Mouse (Mus musculus) liver, embryonic 11.5 days (tissue): ENCODE measurements around the gene Zfp36l2. TPM values are rescaled to one million over a fixed set of nuclear protein-coding genes. Genes with fewer than 3 reads are reported as not detected.

Experiments
- ATAC-seq: fragments of 200-750 bp; cut with Nextera tagmentation; replicated peaks from 2 replicates; pipeline ENCODE4 v1.8.0; 2017; ENCODE audit warnings: moderate number of reproducible peaks, mild to moderate bottlenecking, moderate TSS enrichment, moderate library complexity; ENCODE audit not compliant: low FRiP score
- DNase-seq: peaks from one replicate; pipeline ENCODE4 v3.0.0-alpha.2; 2017; ENCODE audit warnings: low spot score
- H3K27ac ChIP-seq: fragments of 300-500 bp; sonication (generic); 2 replicates; pipeline ENCODE4 v1.5.1; 2014; ENCODE audit warnings: mild to moderate bottlenecking, low read depth, low read length, control low read depth
- H3K27me3 ChIP-seq: fragments of 300-500 bp; sonication (generic); replicated peaks from 2 replicates; pipeline ENCODE4 v1.6.1; 2014; ENCODE audit warnings: low read length, mixed read lengths; ENCODE audit not compliant: control insufficient read depth, insufficient read depth
- H3K36me3 ChIP-seq: fragments of 300-500 bp; sonication (generic); 2 replicates; pipeline ENCODE4 v1.6.1; 2014; ENCODE audit warnings: mild to moderate bottlenecking, low read length, moderate library complexity, mixed read lengths; ENCODE audit not compliant: control insufficient read depth, insufficient read depth
- H3K4me1 ChIP-seq: fragments of 300-500 bp; sonication (generic); replicated peaks from 2 replicates; pipeline ENCODE4 v1.6.1; 2014; ENCODE audit warnings: low read length, mixed read lengths; ENCODE audit not compliant: control insufficient read depth, insufficient read depth
- H3K4me2 ChIP-seq: fragments of 300-500 bp; sonication (generic); 2 replicates; pipeline ENCODE4 v1.6.1; 2014; ENCODE audit warnings: mild to moderate bottlenecking, control low read depth, moderate library complexity
- H3K4me3 ChIP-seq: fragments of 300-500 bp; sonication (generic); 2 replicates; pipeline ENCODE4 v1.5.1; 2014; ENCODE audit warnings: low read depth, low read length, control low read depth
- H3K9ac ChIP-seq: fragments of 300-500 bp; sonication (generic); 2 replicates; pipeline ENCODE4 v1.6.1; 2014; ENCODE audit warnings: low read depth, low read length, control low read depth
- H3K9me3 ChIP-seq: fragments of 300-500 bp; sonication (generic); 2 replicates; pipeline ENCODE4 v1.6.1; 2016; ENCODE audit warnings: low read length, inconsistent platforms, mixed read lengths; ENCODE audit not compliant: control insufficient read depth
- WGBS: fragments of 180-500 bp; shearing (Covaris S2); extraction: QIAGEN DNeasy Blood & Tissue Kit; methylation state at CpG from one replicate; pipeline ENCODE4 v1.1.7; 2014; 5-methylcytosine and 5-hydroxymethylcytosine counted together
- polyA plus RNA-seq: library from polyadenylated mRNA; unstranded; fragments of >200 nt; fragmentation: Nextera tagmentation; extraction: Ambion mirVana; gene quantifications from 2 replicates; pipeline ENCODE4 v1.2.1, GENCODE M21; 2014

The Zfp36l2 gene
- polyA plus RNA-seq, 1 experiment from 2014 or later: 24.7 TPM

GRCm38 (mm10) chr17:84175196-84175595 lies 12.6 kb downstream of the Zfp36l2 start:
- no peaks in the 10 kb centered on the region for H3K9me3 ChIP-seq
- ATAC-seq: no peak

GRCm38 (mm10) chr17:84167377-84167776 lies 20.4 kb downstream of the Zfp36l2 start:
- Histone ChIP-seq H3K36me3 (no peaks in the 10 kb centered on the region), H3K4me2 (no peak overlapping the region), H3K4me3 (no peak overlapping the region), H3K27ac (no peak overlapping the region), H3K9ac (no peak overlapping the region), H3K27me3 (no peaks in the 10 kb centered on the region), H3K4me1 (peaks cover 4% of the 10 kb centered on the region; the same call in 1 of the 2 replicates), H3K9me3 (no peaks in the 10 kb centered on the region)
- 86% methylated on average over 4 of the region's 4 CpGs for WGBS
- ATAC-seq (0 out of 2 replicates have a peak, but pooled peaks have one; percentile 26), DNase-seq (peak; percentile 29)

More at GRCm38 (mm10) chr17:84175196-84175595, 12.6 kb downstream of the Zfp36l2 start:
- no peak overlapping the region for H3K27ac ChIP-seq
- H3K4me2 ChIP-seq: no peak overlapping the region
- 97% methylated on average over 17 of the region's 17 CpGs for WGBS
- H3K4me1 ChIP-seq: peaks cover 13% of the 10 kb centered on the region; the same call in 1 of the 2 replicates
- no peak overlapping the region for H3K4me3 ChIP-seq
- no peaks in the 10 kb centered on the region for H3K36me3 ChIP-seq
- no peak for DNase-seq
- no peak overlapping the region for H3K9ac ChIP-seq
- no peaks in the 10 kb centered on the region for H3K27me3 ChIP-seq

- no peak overlapping the region for H3K4me3 ChIP-seq
- WGBS: 79% methylated on average over 9 of the region's 9 CpGs
- ATAC-seq: no peak
Measured at GRCm38 (mm10) chr17:84166135-84166860, 21.4 kb downstream of the Zfp36l2 start.

GRCm38 (mm10) chr17:84165735-84166134 lies 22.0 kb downstream of the Zfp36l2 start:
- Histone ChIP-seq H3K27ac (no peak overlapping the region; the same call in 1 of the 2 replicates), H3K36me3 (no peaks in the 10 kb centered on the region), H3K4me1 (peaks cover 18% of the 10 kb centered on the region), H3K9ac (no peak overlapping the region), H3K9me3 (no peaks in the 10 kb centered on the region), H3K4me3 (no peak overlapping the region), H3K4me2 (no peak overlapping the region), H3K27me3 (no peaks in the 10 kb centered on the region)
- WGBS: 84% methylated on average over 3 of the region's 3 CpGs
- no peak for ATAC-seq
- DNase-seq: no peak

More at GRCm38 (mm10) chr17:84166135-84166860, 21.4 kb downstream of the Zfp36l2 start:
- H3K27me3 ChIP-seq: no peaks in the 10 kb centered on the region
- peak; percentile 26 for DNase-seq
- H3K27ac ChIP-seq: no peak overlapping the region
- no peaks in the 10 kb centered on the region for H3K36me3 ChIP-seq
- H3K9me3 ChIP-seq: no peaks in the 10 kb centered on the region
- peaks cover 13% of the 10 kb centered on the region for H3K4me1 ChIP-seq
- no peak overlapping the region for H3K9ac ChIP-seq
- H3K4me2 ChIP-seq: no peak overlapping the region

GRCm38 (mm10) chr17:84164146-84164545 lies 23.6 kb downstream of the Zfp36l2 start:
- Histone ChIP-seq H3K4me3 (no peak overlapping the region), H3K9ac (no peak overlapping the region), H3K4me2 (no peak overlapping the region), H3K9me3 (no peaks in the 10 kb centered on the region), H3K27me3 (no peaks in the 10 kb centered on the region), H3K4me1 (peaks cover 21% of the 10 kb centered on the region), H3K27ac (no peak overlapping the region), H3K36me3 (no peaks in the 10 kb centered on the region)
- WGBS: 80% methylated on average over 8 of the region's 8 CpGs
- ATAC-seq: no peak
- no peak for DNase-seq

- Histone ChIP-seq H3K4me3 (no peak overlapping the region), H3K36me3 (no peaks in the 10 kb centered on the region), H3K9me3 (no peaks in the 10 kb centered on the region), H3K4me1 (peaks cover 23% of the 10 kb centered on the region), H3K27me3 (no peaks in the 10 kb centered on the region), H3K9ac (no peak overlapping the region), H3K4me2 (no peak overlapping the region), H3K27ac (no peak overlapping the region)
- 72% methylated on average over 12 of the region's 12 CpGs for WGBS
- DNase-seq: peak; percentile 25
- ATAC-seq: no peak
Measured at GRCm38 (mm10) chr17:84163066-84163785, 24.5 kb downstream of the Zfp36l2 start.

GRCm38 (mm10) chr17:84162211-84162760 lies 25.5 kb downstream of the Zfp36l2 start:
- H3K9ac ChIP-seq: no peak overlapping the region
- no peaks in the 10 kb centered on the region for H3K27me3 ChIP-seq
- H3K36me3 ChIP-seq: no peaks in the 10 kb centered on the region
- DNase-seq: peak; percentile 31
- 85% methylated on average over 8 of the region's 8 CpGs for WGBS
- H3K9me3 ChIP-seq: no peaks in the 10 kb centered on the region
- no peak overlapping the region for H3K4me2 ChIP-seq
- no peak overlapping the region for H3K4me3 ChIP-seq
- no peak for ATAC-seq
- peaks cover 33% of the 10 kb centered on the region for H3K4me1 ChIP-seq
- H3K27ac ChIP-seq: peak overlapping the region; percentile 60

GRCm38 (mm10) chr17:84161231-84161854 lies 26.4 kb downstream of the Zfp36l2 start:
- DNase-seq (peak; percentile 39), ATAC-seq (peak; percentile 32; the same call in 1 of the 2 replicates)
- peaks cover 38% of the 10 kb centered on the region for H3K4me1 ChIP-seq
- H3K9me3 ChIP-seq: no peaks in the 10 kb centered on the region
- 19% methylated on average over 6 of the region's 6 CpGs for WGBS
- no peak overlapping the region for H3K9ac ChIP-seq
- H3K36me3 ChIP-seq: no peaks in the 10 kb centered on the region
- peak overlapping the region; percentile 60 for H3K27ac ChIP-seq
- no peaks in the 10 kb centered on the region for H3K27me3 ChIP-seq
- H3K4me3 ChIP-seq: no peak overlapping the region
- no peak overlapping the region for H3K4me2 ChIP-seq
